Mouse (Mus musculus) MEL-GATA-1-ER (cell line): Measurements from ENCODE around the gene Mtch1.
"Not testable (repeated sequence)": the region's sequence is repeated elsewhere in the genome, so short reads cannot be mapped to it uniquely, and the experiment has no call there.

Source experiments
- DNase-seq: peaks from one replicate; pipeline ENCODE4 v3.0.0-alpha.2; 2012; ENCODE audit warnings: low read depth; ENCODE audit errors: extremely low read depth

The Mtch1 gene

GRCm38 (mm10) chr17:29363109-29363508 is 15.4 kb upstream of the Mtch1 start:
- DNase-seq: no peak

DNA sequence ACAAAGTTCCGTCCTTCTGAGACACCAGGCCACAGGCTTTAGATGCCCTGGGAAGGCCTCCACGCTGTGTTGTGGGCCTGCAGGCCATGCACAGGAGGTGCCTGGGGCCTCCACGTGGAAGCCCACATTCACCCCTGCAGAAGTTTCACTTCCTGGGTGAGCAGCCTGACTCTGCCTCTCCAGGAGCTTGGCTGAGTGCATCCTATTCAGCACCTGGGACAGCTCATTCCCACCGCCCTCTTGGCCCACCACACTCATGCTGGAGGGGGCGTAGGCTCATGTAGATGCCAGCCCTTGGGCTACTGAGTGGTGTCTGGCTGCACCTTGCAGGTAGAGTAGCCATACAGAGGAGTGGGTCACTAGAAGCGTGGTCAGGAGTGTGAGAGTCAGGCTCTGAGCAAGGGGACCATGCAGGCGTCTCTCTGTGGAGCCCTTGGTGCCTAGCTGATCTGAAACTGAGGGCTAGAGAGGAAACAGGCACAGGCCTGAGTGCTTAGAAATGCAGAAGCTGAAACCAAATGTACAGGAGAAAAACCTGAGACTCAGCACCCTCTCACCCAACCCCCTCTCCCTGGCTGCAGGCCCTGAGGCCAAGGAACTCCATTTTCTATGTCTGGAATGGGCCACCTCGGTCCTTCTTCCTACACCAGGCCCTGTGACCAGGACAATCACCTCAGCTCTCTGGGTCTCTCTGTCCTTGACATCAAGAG is 14.4 kb upstream of the Mtch1 start:
- no peak for DNase-seq

GRCm38 (mm10) chr17:29360761-29361221 is 13.1 kb upstream of the Mtch1 start, which contains the start of gene Fgd2:
Gene Fgd2, plus strand, starts transcription at chr17:29360914.
- DNase-seq: peak; percentile 73

- DNase-seq: no peak
Measured at GRCm38 (mm10) chr17:29358928-29359327, 11.2 kb upstream of the Mtch1 start.

DNA sequence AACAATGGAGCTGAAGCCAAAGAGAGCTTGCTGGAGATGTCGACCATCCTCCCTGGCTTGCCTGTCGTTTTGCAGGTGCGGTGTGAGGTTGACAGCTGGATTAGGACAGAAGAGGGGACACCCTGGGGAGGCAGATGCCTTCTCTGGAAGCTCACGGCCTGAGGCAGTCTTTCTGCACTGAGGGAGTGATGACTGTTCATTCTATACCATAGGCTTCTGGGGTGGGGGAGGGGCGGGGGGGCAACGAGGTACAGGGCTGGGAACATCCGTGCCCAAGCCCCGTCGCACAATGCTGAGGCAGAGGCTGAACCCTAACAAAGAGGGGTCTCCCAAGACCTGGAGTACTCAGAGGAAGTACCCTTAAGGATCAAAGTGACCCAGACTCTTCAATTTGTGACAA is 9.1 kb upstream of the Mtch1 start:
- no peak for DNase-seq

DNA sequence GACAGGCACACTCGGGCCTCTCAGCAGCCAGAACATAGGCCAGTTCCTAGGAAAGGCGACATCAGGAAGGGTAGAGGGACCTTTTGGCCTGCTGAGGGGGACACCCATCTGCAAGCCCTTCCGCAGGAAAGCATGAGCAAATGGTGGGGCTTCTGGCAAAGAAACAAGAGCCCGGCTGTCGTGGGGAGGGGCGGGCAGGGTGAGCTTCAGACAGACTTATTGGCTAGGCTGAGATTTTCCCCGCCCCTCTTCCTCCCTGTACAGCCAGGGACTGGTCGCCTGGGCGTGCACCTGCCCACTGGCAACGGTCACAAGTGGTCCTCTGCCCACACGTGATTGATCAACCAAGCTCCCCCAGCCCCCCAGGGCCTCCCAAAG is 8.7 kb upstream of the Mtch1 start:
- DNase-seq: no peak

DNA sequence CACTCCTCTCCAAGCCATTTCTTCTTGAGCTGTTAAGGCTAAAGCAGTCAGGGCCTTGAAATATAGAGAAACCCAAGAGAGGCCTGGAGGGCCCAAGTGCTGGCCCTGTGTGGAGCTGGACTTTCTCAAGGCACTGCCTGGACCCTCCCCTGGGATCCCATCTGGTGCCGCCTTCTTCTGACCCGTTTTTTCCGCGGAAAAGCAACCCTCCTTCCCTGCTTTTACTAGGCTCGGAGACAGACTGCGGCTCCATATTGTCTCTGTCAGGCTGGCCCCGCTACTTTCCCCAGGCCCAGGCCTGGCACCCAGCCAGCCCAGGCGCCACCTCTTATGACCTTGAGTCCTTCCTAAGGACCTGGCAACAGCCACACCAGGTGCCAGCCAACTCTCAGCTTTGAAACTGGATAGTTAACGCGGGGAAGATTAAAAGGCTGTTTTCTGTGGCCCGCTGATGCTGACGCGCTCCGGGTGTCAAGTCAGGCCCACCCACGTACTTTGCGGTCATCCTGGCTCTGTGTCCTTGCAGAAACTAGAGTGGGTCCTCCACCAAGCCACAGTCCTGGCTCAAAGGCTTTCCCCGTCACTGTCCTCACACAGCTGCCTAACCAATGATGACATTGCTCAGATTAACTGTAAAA is 8.2 kb upstream of the Mtch1 start:
- DNase-seq: no peak

DNA sequence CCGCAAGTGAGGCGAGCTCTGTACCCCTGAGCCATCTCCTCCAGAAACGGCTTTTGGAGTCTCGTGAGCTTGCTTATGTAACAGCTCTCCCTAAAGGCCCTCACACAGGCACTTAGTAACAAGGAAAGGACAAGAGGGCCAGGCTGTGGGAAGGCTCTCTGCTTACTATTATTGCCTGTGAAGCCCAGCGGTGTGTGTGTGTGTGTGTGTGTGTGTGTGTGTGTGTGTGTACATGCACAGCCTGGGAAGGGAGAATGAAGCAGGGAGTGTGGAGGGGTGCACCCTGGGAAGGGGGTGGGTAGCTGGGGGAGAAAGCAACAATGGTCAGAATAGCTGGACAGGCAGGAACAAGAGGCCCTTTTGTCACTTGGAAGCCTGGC is 7.7 kb upstream of the Mtch1 start:
- no peak for DNase-seq

DNA sequence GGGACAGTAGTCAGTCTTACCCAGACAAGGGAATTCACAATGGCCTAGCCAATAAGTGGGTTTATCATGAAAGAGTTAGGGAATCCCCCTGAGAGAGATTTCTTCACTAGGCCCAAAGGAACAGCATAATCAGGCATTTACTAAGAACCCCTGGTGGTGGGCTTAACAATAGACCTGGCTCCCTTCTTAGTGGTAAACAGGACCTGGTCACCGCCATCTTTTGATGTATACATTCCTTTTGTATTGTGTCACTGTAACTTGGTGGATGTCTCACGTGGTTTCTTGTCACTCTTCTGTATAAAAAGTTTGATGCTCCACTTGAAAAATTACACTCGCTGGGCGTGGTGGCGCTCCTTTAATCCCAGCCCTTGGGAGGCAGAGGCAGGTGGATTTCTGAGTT is 3.3 kb upstream of the Mtch1 start:
- DNase-seq: not testable (repeated sequence)

DNA sequence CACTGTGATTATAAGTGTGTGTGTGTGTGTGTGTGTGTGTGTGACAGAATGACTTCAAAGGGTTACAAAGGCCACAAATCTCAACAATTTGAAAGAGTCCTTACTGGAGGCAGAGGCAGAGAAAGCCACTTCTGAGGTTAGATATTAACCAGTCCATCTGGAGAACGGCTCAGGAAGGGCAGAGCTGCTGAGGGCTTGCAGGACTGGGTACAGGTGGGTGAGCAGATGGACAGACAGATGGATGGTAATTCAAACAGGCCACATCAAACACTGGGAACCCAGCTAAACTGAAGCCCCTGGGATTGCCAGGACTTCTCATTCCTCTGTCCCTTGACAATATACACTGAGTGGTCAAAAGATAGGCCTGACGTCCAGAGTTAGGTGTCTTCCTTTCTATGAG is 1.3 kb upstream of the Mtch1 start:
- no peak for DNase-seq

DNA sequence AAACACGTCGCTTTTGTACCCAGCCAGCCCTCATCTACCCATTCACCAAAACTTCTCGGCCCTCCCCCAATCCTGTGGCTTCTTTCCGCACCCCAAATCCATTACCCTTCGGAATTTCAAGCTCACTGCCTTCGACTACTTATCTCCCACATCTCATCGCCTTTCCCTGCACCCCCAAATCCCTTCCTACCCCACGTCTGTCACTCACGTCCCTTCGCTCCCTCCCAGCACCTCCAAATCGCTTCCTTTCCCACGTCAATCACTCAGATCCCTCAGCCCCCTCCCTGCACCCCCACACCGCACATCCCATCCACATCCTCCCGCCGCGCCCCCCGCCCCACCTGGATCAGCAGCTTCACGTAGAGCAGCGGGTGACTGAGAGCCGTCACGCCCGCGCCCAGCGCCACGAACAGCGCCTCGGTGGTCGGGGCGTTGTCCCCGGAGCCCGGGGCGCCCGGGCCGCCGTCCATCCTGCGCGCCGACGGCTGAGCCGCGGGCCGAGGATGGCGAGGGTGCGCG is 549 bp downstream of the Mtch1 start:
- DNase-seq: no peak

- DNase-seq: no peak
Measured at GRCm38 (mm10) chr17:29346496-29347125, 1.1 kb downstream of the Mtch1 start.

- no peak for DNase-seq
Measured at GRCm38 (mm10) chr17:29345272-29345671, 2.5 kb downstream of the Mtch1 start.

- no peak for DNase-seq
Measured at GRCm38 (mm10) chr17:29343241-29343640, 4.5 kb downstream of the Mtch1 start.

- no peak for DNase-seq
Measured at GRCm38 (mm10) chr17:29342010-29342910, 5.5 kb downstream of the Mtch1 start.

- no peak for DNase-seq
Measured at GRCm38 (mm10) chr17:29341591-29342003, 6.1 kb downstream of the Mtch1 start.

GRCm38 (mm10) chr17:29340406-29341261 is 7.1 kb downstream of the Mtch1 start:
- no peak for DNase-seq

- DNase-seq: no peak
Measured at GRCm38 (mm10) chr17:29339170-29339768, 8.5 kb downstream of the Mtch1 start.

DNA sequence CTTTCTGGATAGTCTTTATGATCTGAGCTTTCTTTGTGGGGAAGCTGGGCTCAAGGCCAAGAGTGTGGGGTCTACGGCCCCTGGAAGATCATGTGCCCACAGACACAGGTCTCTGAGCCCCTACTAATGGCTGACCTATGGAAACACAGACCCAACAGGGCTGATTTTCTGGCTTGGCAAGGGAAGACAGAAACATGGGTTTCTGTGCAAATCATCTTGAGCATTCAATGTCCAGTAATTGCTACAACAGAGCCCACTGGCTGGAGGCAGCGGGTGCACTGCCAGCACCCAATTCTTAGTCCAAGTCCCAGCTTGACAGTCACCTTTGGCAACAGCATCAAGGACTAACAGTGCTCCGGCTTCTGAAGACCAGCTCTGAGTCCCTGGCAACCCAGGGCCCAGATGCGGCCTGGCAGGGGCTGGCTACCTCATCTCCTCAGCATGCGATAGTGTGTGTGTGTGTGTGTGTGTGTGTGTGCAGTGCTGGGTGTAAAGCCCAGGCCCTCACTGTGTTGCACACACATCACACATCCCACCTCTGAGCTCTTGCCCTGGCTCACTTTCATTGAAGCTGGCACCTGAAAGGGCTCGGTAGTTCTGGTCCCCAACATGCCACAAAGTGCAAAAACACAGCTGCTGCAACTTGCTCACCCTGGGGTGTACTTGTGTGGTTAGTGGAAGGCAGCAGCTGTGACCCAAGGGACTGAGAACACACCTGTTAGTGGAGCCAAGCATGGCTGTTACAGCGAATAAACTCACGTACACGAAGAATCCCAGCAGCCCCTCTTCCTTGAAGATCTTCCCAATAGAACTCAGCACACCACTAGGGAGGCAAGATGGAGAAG is 9.5 kb downstream of the Mtch1 start:
- no peak for DNase-seq
